Mouse (Mus musculus) embryo, embryonic 11 days (tissue): ENCODE measurements at regions not wholly inside any gene's neighbourhood (a gene's known extent, or its start where the extent isn't known, plus 50 kb on each side); places are given as distances from the start of the nearest gene placed in this dataset.

Experiments used
- DNase-seq: peaks from one replicate; pipeline ENCODE4 v3.0.0-alpha.2; 2015

- no peak for DNase-seq
Measured at GRCm38 (mm10) chr9:61232630-61233029, 139.5 kb upstream of the Tle3 start.

GRCm38 (mm10) chr9:61233251-61233650, 138.9 kb upstream of the Tle3 start:
- DNase-seq = no peak

- DNase-seq = peak; percentile 58
Measured at GRCm38 (mm10) chr9:61235653-61236610, 136.2 kb upstream of the Tle3 start.

GRCm38 (mm10) chr9:61238687-61239250, 133.4 kb upstream of the Tle3 start:
- DNase-seq = no peak

- no peak for DNase-seq
Measured at GRCm38 (mm10) chr9:61239328-61239727, 132.8 kb upstream of the Tle3 start.

GRCm38 (mm10) chr9:61241442-61241841, 130.7 kb upstream of the Tle3 start:
- DNase-seq = no peak

- no peak for DNase-seq
Measured at GRCm38 (mm10) chr9:61242167-61242860, 129.9 kb upstream of the Tle3 start.

GRCm38 (mm10) chr9:61243289-61243688, 128.9 kb upstream of the Tle3 start:
- no peak for DNase-seq

- peak; percentile 54 for DNase-seq
Measured at GRCm38 (mm10) chr9:61249691-61250425, 122.3 kb upstream of the Tle3 start.

GRCm38 (mm10) chr9:61251606-61252005, 120.6 kb upstream of the Tle3 start:
- DNase-seq = no peak

- DNase-seq = no peak
Measured at GRCm38 (mm10) chr9:61253761-61254160, 118.4 kb upstream of the Tle3 start.

- DNase-seq = no peak
Measured at GRCm38 (mm10) chr9:61257488-61257887, 114.7 kb upstream of the Tle3 start.

GRCm38 (mm10) chr9:61258100-61258499, 114.1 kb upstream of the Tle3 start:
- no peak for DNase-seq

- DNase-seq = peak; percentile 69
Measured at GRCm38 (mm10) chr9:61259421-61260174, 112.6 kb upstream of the Tle3 start.

- no peak for DNase-seq
Measured at GRCm38 (mm10) chr9:61261263-61261662, 110.9 kb upstream of the Tle3 start.

GRCm38 (mm10) chr9:61261739-61262333, 110.3 kb upstream of the Tle3 start:
- DNase-seq = peak; percentile 43

GRCm38 (mm10) chr9:61263335-61263734, 108.8 kb upstream of the Tle3 start:
- DNase-seq = no peak

- DNase-seq = no peak
Measured at GRCm38 (mm10) chr9:61265466-61265865, 106.7 kb upstream of the Tle3 start.

- DNase-seq = no peak
Measured at GRCm38 (mm10) chr9:61266992-61267391, 105.2 kb upstream of the Tle3 start.

- DNase-seq = no peak
Measured at GRCm38 (mm10) chr9:61267541-61267940, 104.6 kb upstream of the Tle3 start.

- no peak for DNase-seq
Measured at GRCm38 (mm10) chr9:61268162-61268561, 104.0 kb upstream of the Tle3 start.

GRCm38 (mm10) chr9:61268681-61269080, 103.5 kb upstream of the Tle3 start:
- no peak for DNase-seq
